Mouse (Mus musculus) adrenal gland, postnatal 4 days (tissue): ENCODE data around the gene Rnf207. TPM values are rescaled to one million over a fixed set of nuclear protein-coding genes. Genes with fewer than 3 reads are reported as not detected.

Experiments used
- DNase-seq, 2 experiments: peaks; one replicate each; pipeline ENCODE4 v3.0.0; 2021 to 2022; ENCODE audit warnings: low spot score in 2 of 2, mixed read lengths in 2 of 2
- total RNA-seq, 2 experiments: library from RNA; stranded (reverse); gene quantifications; 2 replicates each; pipeline ENCODE4 v1.2.3; 2021

The Rnf207 gene
- total RNA-seq, 2 experiments from 2014 or later, result 1.2 to 1.3 TPM

DNA sequence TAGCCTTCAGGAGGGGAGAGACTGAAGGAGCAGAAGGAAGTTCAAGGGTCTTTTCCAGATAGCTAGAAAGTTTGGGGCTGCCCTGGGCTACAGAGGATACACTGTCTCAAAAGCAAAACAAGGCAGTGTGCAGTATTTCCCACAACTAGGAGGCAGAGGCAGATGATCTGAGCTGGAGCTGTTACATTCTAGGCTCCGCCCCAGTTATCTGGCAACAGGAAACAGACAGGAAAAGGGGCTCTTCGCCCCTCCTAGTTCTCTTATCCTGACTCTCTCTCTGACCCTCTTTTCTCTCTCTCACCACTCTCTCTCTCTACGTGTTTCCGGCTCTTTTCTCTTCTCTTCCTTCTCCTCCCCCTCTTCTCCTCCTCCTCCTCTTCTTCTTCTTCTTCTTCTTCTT, 22.9 kb downstream of the Rnf207 start:
- DNase-seq, result no peak

DNA sequence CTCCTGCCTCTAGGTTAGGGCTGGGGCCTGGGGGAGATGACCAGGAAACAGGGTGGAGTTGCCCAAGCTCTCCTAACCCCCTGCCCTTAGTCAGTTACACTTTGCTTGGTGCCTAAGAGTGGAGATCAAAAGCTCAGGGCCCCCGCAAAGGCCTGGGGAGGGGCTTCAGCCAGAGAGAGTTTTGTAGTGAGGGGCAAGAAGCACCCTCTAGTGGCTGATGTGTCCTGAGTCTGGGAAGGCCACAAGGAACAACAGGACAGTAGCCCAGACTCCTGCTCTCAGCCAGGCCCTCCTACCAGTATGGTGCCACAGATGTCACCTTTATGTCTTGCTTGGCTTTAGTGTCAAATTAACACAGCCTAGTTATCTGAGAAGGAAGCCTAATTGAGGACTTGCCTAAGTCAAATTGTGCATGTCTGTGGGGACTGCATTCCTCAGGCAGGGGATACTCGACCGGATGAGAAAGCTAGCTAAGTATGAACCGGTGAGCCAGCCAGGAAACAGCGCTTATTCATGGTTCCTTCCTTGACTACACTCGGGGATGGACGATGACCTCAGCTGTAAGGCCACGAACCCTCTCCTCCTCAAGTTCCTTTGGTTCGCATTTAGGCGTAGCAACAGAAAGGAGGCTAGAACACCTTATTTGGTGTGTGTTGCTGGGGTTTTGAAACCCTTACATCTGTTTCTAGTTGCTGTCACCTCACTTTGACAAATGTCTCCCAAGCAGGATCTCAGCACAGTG, 24.4 kb downstream of the Rnf207 start:
- DNase-seq, result no peak

DNA sequence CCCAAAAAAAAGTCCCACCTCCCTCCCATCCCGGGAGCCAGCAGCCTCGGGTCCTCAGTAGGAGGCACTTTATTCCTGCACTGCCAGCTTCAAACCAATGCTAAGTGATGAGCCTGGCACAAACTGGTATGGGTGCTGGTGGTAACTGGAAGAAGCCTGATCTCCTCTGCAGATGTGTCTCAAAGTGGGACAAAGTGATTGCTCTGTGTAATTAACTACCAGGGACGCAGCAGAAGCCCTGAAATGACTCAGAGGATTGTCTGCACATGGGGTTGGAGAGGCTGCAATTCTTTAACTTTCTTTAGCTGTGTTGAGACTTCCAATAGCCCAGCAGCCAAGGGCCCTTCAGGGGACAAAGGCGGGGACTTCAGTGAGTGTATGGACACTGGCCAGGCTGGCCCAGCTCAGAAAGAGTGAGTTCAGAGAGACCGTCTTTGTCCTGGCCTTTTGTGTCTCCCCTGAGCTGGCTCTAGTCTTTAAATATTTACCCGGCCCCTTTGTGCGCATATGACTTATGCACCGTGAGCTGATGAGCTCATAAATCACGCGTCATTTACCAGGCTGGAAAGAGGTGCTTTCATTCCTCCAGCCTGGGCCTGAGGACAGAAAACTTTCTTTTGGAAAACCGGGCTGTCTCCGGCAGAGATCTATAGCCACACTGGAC, 26.6 kb downstream of the Rnf207 start:
- no peak for DNase-seq

GRCm38 (mm10) chr4:152291562-152291961, 27.2 kb downstream of the Rnf207 start, which contains the start of gene Hes3:
Gene Hes3 (minus strand): TSS chr4:152291662.
- DNase-seq, result no peak

- DNase-seq, result no peak
These were observed 27.8 kb downstream of the Rnf207 start for GRCm38 (mm10) chr4:152290991-152291390.

GRCm38 (mm10) chr4:152290385-152290784, 28.4 kb downstream of the Rnf207 start:
- no peak for DNase-seq

- no peak for DNase-seq
These were observed 30.3 kb downstream of the Rnf207 start for GRCm38 (mm10) chr4:152288398-152288945.

GRCm38 (mm10) chr4:152287317-152288120, 31.3 kb downstream of the Rnf207 start:
- DNase-seq, result no peak

DNA sequence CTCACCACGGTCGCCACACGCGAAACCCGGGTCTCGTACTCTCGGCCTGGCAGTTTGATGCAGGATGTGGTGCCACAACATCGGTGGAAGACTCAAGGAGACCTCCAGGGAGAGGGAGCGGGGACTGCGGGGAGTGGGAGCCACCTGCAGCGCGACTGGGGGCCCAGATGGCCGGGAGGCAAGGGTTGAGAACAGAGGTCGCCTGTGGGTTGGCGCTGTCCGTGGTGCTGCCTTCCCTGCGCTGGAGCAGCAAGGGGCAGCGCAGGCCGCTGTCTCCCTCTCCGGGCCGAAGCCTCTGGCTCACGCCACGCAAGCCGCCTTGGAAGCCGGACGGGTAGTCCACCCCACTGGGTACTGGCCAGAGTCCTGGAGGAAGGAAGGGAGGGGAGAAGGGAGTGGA, 31.9 kb downstream of the Rnf207 start:
- peak; percentile 47 to 59 for DNase-seq

- DNase-seq, result no peak
These were observed 32.6 kb downstream of the Rnf207 start for GRCm38 (mm10) chr4:152286183-152286582.

GRCm38 (mm10) chr4:152285505-152285904, 33.3 kb downstream of the Rnf207 start:
- no peak for DNase-seq

DNA sequence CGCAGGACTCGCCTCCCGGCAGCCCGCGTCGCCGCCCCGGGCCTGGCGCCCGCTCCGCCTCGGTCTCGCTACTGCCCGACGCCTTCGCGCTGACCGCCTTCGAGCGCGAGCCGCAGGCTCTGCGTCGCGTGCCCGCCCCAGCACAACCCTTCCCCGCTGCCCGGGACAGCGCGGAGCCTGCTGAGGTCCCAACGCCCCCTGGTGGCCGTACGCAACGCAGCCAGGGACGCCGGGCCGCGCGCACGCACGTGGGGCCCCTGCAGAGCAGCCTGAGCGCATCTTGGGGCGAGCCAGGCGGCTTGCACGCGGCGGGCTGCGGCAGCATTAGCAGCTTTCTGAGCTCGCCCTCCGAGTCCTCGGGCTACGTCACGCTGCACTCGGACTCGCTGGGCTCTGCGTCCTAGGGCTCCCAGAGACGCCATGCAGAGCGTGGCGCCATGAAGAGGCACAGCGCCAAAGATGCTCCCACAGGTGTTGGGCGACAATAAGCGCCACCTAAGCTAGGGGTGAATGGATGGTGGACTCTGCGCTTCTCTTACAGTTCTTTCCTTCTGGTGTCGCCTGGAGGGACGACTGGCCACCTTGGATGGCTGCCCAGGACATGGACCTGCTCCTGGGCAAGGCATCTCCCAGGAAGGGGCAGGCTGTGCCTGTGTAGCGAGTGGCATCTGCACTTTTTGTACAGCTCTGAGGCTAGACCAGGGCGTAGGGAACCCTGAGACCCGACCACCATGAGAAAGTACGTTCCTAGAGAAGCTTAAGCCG, 35.4 kb downstream of the Rnf207 start:
- DNase-seq, result peak; percentile 69 to 77

- DNase-seq, result no peak
These were observed 36.1 kb downstream of the Rnf207 start for GRCm38 (mm10) chr4:152282721-152283120.

DNA sequence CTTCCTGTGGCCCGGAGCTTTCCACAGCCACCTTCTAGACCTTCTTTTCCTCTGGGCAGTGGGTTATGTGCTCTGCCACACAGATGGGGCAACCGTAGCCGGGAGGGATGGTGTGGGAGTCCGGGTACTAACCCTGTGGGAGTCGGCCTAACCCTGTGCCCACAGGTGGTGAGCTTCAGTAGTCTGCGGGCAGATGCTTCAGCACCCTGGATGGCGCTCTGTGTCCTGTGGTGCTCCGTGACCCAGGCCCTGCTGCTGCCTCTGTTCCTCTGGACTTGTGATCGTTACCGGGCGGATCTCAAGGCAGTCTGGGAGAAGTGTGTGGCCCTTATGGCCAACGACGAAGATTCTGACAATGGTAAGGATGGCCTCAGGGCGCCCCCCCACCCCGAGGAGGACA, 37.2 kb downstream of the Rnf207 start:
- DNase-seq, result no peak

- no peak for DNase-seq
These were observed 39.8 kb downstream of the Rnf207 start for GRCm38 (mm10) chr4:152278986-152279385.

DNA sequence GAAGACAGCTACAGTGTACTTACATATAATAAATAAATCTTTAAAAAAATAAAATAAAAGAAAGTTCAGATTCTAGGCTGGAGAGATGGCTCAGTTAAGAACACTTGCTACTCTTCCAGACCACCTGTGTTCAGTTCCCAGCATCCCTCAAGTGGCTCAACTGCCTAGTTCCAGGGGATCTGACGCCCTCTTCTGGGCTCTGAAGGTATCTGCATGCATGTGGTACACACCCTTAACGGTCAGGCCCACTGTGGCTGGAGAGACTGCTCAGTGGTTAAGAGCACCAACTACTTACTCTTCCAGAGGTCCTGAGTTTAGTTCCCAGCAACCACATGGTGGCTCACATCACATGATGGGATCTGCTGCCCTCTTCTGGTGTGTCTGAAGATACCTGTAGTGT, 40.9 kb downstream of the Rnf207 start:
- no peak for DNase-seq

DNA sequence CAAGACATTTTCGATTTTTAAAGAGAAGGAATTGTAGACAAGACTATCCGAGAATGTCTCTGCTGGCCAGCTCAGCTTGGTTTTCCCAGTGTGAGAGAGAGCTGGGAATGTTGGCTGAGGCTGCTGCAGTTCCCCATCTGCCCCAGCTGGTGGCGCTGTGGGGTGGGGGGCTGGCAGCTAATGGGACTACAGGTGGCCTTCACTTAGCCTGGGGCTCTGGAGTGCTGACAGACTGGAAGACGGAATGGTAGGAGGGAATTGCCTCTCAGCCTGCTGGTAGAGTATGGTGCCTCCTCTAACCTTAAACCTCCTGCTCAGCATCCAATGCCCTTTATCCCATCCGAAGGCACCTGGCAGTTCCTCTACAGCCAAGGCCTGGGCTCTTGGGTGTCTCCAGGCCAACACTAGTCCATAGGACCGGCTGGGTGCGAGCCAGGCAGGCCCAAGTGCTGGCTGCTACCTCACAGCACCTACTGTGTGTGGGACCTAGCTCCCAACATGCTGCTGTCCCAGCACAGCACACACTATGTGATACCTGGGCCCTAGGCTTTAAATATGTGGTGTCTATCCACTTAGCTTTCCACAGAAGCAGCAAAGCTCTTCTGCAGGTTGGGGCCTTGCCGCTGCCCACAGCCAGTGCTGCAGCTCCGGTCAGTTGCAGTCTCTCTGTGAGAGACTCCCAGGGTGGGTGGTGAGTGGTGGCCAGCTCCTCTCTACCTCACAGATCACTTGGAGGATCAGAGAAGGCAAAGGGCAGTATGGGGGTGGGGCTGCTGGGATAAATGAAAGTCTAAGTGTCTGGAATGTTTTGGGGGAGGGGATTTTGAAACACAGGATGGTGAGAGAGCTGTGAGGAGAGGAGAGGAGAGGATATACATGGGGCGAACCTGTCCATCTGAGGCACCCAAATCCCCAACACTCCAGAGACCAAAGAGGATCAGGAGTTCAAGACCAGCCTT, 42.1 kb downstream of the Rnf207 start:
- DNase-seq, result no peak

DNA sequence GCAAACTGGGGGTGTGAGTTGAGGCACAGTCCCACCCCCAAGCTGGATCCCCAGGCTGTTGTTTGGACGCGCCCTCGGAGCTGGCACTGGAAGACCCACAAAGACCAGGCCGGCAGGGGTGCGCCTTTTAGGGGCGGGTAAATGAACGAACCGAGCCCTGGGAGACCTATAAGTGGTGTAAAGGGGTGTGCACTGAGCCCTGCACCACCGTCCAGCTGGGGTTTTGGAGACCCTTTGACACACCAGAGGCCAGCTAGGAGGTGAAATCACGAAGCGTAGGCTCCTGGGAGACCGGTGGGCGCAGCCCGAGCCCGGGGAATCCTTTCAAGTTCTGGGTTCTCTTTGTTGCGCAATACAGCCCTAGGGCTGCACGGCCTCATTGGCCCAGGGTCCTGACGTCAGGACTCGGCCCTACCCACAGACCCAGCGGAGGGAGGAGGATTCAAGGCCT, 44.1 kb downstream of the Rnf207 start:
- DNase-seq, result no peak

GRCm38 (mm10) chr4:152273621-152274236, 45.1 kb downstream of the Rnf207 start, which contains the start of gene Gpr153:
Gene Gpr153 (plus strand): TSS chr4:152274232.
- DNase-seq, result no peak
